Mouse (Mus musculus) monocyte, adult 5-6 weeks (primary cell): ENCODE measurements around the gene Gm2897. TPM values are rescaled to one million over a fixed set of nuclear protein-coding genes. Genes with fewer than 3 reads are reported as not detected.
"Not testable (repeated sequence)": the region's sequence is repeated elsewhere in the genome, so short reads cannot be mapped to it uniquely, and the experiment has no call there.

Source experiments
- ATAC-seq: fragments of 153-309, 156-312 bp; replicated peaks from 2 replicates; pipeline ENCODE4 v1.8.0; 2017; ENCODE audit warnings: mild to moderate bottlenecking; ENCODE audit not compliant: low TSS enrichment, insufficient number of reproducible peaks, severe bottlenecking, poor library complexity, low FRiP score
- total RNA-seq: library from RNA; stranded (forward); fragments of 200-1000, 200-491, 200-594 nt; gene quantifications from 3 replicates; pipeline ENCODE4 v1.2.3, GENCODE M21; 2017

The Gm2897 gene
- not detected in 3 replicates for total RNA-seq

- not testable (repeated sequence) for ATAC-seq
Observed at GRCm38 (mm10) chr14:3048727-3049512, at the start of gene Gm2897. Gene Gm2897 (plus strand): TSS chr14:3049285.

DNA sequence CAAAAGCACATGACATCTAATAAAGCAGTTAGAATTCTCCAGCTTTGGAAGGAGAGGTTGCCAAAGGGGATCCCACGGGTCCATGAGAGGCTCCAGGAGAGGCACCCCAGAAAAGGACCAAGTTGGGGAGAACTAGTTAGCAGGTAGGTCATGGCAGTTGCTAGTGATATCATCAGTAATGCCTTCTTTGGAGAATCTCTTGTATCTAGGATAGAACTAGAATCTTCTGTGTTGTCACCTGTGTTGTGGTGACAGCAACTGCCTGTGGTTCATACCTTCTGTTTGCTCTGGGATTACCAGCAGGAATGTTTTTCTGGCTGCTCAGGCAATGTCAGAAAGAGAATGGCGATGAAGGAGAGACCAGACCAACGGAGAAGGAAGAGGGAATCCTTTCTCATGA, 19.4 kb upstream of the Gm2897 start, which contains the start of gene Gm2888:
Gene Gm2888 (plus strand): TSS at position 301 of the 400 bp plus-strand sequence.
- not testable (repeated sequence) for ATAC-seq

DNA sequence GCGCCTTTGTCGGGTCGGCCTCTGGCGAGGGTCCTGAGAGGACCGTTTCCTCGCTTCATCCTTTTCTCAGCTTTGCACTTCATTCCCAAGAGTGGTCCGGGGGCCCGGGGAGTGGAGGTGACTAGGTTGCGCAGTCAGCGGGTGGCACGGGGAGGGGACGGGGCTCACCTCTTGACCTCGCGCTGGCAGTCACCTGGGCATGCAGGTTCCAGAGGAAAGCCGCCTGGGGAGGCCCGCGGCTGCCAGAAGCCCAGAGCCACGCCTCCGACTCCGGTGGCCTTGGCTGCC, 372 bp downstream of the Gm2897 start:
- ATAC-seq, result not testable (repeated sequence)

DNA sequence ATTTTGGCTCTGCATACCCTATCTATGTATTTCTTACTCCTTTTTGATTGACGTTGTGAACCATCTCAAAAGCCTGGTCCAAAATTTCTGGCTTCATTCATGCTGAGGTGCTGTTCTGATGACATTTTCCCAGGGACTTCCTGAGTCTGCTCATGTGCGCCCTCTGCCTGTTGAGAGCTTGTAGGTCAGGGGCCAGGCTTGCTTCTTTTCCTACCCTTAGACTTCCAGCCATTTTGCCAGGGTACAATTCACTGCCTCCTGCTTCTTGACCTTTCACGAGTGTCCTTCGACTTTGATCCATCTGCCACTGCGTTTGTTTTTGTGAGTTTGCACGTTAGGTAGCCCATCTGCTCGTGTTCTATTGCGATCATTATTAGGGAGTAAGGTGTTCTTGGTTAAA, 1.0 kb downstream of the Gm2897 start:
- not testable (repeated sequence) for ATAC-seq

- ATAC-seq, result not testable (repeated sequence)
Observed at GRCm38 (mm10) chr14:3116051-3116450, 67.0 kb downstream of the Gm2897 start.

Other genes starting within 250 kb of the Gm2897 start
- gene Gm2888, start 19.3 kb upstream of the Gm2897 start, total RNA-seq, result not detected in 3 replicates
- not detected in 3 replicates for gene Gm10340, start 84.7 kb downstream of the Gm2897 start, total RNA-seq
- gene Gm5795, start 139.0 kb downstream of the Gm2897 start, total RNA-seq, result not detected in 3 replicates
- gene D830030K20Rik, start 159.2 kb downstream of the Gm2897 start, total RNA-seq, result not detected in 3 replicates